Mouse (Mus musculus): ENCODE measurements at regions not wholly inside any gene's neighbourhood (a gene's known extent, or its start where the extent isn't known, plus 50 kb on each side); places are given as distances from the start of the nearest gene placed in this dataset.

GRCm38 (mm10) chr9:61666118-61666517 is 248.2 kb downstream of the Rplp1 start:
- no peak for TF ChIP-seq CTCF (IDR thresholded peaks at IDR 0.05; ENCODE audit: low read depth, low read length)
- TF ChIP-seq EP300 (IDR thresholded peaks at IDR 0.05; ENCODE audit: insufficient read depth, low read depth, low read length): no peak
